Mouse (Mus musculus) cerebellum, adult 8-10 months (tissue): ENCODE measurements around the gene Gramd4.
"Not testable (repeated sequence)": the region's sequence is repeated elsewhere in the genome, so short reads cannot be mapped to it uniquely, and the experiment has no call there.

Experiments used
- DNase-seq: peaks from one replicate; pipeline ENCODE4 v3.0.0; 2022

The Gramd4 gene

GRCm38 (mm10) chr15:86051878-86052478 lies 5.5 kb upstream of the Gramd4 start:
- DNase-seq = no peak

GRCm38 (mm10) chr15:86053890-86054536 lies 3.5 kb upstream of the Gramd4 start:
- peak; percentile 88 for DNase-seq

GRCm38 (mm10) chr15:86054861-86055260 lies 2.6 kb upstream of the Gramd4 start:
- DNase-seq = not testable (repeated sequence)

DNA sequence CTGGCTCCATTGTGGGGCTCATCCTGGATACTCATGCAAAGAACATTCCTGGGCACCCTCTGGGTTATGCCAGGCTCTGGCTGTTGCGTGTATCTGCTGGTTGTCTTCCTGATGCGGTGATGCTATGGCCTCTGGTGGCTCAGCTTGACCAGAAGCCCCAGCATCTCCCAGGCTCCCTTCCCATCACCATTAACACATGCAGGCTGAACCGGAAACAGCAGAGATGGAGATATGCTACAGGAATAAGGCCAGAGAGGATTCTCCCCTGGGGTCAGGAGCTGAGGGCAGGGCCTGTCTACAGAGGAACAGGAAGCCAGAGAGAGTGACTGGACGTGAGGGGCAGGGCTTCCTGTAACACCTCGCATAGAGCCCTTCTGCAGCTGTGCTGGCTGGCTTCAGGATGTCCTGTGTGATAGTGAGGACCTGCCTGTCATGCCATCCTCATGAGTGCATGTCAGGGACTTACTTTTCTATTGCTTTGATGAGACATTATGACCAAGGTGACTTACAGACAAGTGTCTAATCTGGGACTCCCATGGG lies 1.2 kb upstream of the Gramd4 start:
- DNase-seq = no peak

DNA sequence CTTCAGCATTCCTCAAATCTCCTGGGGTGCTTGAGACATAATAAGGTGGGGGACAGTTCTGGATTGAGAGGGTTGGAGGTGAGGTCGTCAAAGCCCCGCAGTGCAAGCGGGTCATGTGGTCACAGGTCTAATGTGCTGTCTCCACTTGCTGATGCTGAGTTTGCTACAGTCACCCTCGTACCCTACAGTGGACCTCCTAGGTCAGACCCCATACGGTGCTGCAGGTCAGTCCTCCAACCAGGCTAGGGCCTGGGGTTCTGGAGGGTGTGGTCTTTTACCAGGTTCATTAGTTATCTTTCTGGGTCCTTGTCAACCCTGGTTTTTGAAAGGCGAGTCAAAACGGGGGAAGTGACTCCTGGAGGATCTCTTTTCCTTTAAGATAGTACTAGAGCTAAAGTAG lies 413 bp downstream of the Gramd4 start:
- peak; percentile 52 for DNase-seq

DNA sequence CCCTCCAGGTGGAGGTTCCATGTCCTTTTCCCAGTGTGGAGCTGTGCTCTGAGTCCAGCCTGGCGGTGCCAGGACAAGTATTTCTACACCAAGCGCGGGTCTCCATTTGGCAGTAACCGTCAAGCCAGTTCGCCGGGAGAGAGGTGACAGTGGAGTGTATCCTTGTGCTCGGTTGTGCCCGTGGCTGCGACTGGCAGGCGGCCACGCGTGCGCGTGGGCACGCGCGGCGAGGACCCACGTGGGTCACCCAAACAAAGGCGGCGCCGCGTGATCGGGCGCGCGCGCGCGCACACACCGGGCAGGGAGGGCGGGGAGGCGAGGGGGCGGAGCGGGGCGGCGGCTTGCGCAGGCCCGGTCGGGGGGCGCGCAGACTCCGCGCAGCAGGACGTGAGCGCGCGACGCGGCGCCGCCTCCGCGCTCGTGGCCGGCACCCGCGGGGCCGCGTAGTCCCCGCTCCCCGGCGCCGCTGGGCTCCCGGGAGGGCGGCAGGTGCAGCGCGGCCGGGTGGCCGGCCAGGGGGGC lies 960 bp downstream of the Gramd4 start:
- DNase-seq = peak; percentile 87

DNA sequence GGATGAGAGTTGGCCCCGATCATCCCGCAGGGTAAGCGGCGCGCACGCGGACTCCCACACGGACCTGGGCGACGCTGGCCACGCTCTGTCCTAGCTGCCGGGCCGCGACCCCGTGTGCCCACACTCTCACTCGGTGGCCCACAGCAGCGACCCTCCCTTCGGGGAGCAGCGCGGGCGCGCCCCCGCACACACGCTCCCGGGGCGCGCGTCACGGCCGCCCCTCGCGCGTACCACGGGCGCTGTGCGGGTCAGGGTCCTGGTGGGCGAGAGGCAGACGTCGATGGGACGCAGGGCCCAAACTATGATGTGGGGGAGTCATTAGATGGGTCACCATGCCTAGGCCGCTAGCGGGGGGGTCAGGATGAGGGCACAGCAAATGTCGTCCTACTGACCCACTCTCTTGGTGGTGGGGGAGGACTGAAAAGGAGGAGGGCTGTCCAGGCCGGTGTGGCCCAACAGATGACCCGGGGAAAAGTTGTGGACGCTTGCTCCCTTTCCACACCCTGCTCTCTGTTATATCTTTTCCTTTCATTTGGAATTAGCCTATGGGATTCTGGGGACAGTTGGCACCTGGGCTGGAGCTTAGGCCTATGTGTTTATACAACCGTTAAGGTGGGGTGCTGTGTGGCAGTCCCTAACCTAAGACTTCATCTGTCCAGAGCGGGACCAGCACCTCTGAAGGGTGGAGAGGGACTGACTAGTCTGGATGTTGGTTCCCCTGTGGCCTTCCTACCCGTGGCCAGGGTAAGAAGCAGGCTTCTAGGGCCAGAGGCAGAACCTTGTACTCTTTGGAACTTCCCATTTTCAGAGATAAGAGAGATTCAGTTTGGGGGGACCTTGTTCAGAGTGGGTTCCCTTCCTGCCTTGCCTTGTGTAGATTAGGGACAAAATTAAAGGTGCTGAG lies 1.7 kb downstream of the Gramd4 start:
- peak; percentile 59 for DNase-seq

DNA sequence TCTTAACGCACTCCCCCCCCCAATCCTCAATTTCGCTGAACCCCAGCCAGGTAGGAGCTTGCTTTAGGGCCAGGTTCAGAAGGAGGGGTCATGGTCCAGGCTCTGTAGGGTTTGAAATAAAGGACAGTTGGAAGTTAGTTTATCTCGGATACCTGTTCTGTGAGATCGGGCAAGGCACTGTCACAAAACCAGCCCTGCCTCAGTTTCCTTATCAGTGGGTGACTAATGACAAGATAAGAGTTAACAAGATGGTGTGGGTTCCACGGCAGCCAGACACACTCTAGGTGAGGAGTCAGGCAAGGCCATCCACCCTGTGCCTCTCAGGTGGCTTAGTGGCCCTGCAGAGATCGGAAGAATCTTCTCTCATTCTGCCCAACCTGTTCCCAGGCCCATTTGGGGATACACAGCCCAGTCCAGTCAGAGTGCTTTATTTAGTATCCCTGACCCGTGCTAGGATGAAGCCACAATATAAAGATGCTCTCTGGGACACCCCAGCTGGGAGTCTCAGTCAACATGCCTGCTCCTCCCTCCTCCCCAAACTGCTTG lies 2.4 kb downstream of the Gramd4 start:
- DNase-seq = no peak

DNA sequence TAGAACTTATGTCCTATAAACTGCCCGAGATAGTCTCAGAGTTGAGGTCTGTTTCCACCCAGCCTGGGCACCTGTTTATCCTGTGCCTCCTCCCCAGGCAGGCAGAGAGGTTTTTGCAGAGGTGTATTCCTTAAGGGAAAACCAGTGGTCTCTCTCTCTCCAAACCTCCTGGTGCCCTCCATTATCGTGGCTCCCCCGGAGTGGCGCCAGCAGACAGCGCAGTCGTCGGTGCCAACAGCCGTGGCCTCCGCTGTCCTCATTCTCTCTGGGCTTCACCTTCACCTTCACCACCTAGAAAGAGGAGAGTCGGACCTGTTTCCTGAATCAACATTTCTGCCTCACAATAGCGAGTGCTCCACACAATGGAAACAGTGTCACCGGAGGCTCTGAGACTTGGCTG lies 3.1 kb downstream of the Gramd4 start:
- DNase-seq = no peak

GRCm38 (mm10) chr15:86061221-86061620 lies 3.7 kb downstream of the Gramd4 start:
- no peak for DNase-seq

GRCm38 (mm10) chr15:86061848-86062481 lies 4.5 kb downstream of the Gramd4 start:
- no peak for DNase-seq

DNA sequence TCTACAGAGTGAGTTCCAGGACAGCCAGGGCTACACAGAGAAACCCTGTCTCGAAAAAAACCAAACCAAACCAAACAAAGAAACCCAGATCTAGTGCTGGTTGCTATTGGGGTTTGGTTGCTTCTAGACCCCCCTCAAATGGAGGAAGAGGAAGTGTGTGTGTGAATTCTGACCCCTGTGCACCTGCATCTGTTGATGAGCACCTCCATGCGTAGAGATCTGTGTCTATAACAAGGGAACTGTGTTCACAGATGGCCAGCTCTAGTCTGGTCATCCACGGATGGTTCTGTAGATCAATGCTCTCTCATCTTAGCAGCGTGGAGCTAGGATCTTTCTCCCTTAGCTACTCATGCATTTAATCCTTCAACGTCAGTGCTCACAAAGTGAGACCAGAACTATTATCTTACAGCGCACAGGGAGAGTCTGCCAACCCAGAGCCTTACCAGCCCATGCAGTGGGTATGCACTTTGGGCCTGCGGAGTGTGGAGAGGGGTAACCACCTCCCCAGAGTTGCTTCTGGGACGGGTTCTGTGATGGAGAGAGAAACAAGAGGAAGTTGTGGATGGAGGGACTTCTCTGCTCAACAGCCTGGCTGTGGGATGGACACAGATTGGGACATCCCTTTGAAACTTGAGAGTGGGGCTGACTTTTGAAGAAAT lies 6.8 kb downstream of the Gramd4 start:
- no peak for DNase-seq

DNA sequence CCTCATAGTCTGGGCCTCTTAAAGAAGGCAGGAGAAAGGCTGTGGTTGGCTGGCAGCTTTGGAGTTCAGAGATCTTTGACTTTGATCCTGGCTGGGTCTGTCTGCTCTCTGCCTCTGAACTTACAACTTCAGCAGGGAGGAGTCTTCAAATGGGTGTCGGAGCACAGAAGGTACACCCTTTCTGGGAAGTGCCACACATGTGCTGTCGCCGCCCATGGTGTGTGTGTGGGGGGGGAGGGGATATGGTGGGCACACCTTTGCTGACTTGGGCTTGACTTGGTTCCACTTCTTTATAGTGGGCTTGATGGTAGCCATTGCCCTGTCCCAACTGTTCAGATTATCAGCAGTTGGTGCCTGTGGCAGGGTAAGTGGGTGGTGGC lies 7.3 kb downstream of the Gramd4 start:
- no peak for DNase-seq

- DNase-seq = no peak
Observed at GRCm38 (mm10) chr15:86065367-86065766, 7.9 kb downstream of the Gramd4 start.

GRCm38 (mm10) chr15:86066836-86067580 lies 9.5 kb downstream of the Gramd4 start:
- no peak for DNase-seq

DNA sequence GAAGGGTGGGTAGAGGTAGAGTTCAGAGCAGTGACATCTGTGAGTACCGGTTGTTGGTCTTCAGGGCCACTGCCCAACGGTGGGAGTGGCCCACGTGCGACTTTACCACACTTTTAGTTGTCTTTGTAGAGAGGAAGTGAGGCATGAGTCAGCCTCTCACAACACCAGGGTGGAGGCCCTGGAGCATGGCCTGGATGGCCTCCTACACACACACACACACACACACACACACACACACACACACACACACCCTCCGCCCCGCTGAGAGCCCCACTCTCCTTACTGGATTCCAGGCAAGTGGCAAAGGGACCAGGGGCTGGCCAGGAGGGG lies 10.1 kb downstream of the Gramd4 start:
- no peak for DNase-seq

DNA sequence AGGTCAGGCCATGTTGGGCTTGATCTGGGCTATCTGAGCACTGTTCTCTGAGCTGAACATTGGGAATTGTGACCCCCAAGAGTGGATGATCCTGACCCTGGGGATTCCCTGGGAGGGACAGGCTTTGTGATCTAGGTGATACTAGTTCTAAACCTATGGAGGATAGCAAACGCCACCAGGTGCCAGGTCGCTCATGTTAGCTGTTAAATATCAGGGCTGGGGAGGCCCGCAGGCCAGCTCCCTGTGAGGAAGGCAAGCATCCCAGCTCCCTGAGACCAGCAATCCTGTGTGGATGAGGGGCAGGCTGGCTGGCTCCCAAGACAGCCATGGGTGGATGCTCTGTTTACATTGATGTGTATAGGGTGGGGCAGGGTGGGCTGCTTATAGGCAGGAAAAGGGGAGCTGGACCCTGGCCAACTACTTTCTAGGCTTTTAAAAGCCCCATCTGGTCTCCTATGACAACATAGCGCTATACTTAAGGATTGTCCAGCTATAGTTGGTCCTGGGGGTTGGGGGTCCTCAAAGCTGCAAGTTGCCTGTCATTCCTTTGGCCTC lies 10.5 kb downstream of the Gramd4 start:
- no peak for DNase-seq

GRCm38 (mm10) chr15:86069011-86069791 lies 11.7 kb downstream of the Gramd4 start:
- no peak for DNase-seq

GRCm38 (mm10) chr15:86070368-86070767 lies 12.9 kb downstream of the Gramd4 start:
- DNase-seq = no peak

DNA sequence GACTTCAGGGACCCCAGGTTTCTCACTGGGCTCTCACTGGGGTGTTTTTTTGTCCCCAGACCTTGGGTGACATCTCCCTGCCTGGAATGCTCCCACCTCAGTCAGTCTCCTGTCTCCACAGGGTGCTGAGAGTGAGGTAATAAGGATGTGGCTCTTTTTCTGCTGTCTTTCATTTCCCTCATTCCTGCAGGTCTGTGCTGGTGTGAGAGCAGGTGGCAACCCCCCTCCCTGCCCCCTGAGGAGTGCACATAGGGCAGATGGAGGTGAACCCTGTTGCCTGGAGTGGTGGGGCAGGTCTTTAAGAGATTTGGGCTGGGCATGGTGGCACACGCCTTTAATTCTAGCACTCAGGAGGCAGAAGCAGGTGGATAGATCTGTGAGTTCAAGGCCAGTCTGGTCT lies 13.7 kb downstream of the Gramd4 start:
- DNase-seq = no peak
